Mouse (Mus musculus) thymus, adult 2 months (tissue): ENCODE results near the gene Pa2g4.

Source experiments
- CTCF ChIP-seq: fragments of 200-500 bp; IDR thresholded peaks from 2 replicates; pipeline ENCODE4 v1.5.1; 2012; ENCODE audit warnings: mild to moderate bottlenecking, control low read depth, low read length, moderate library complexity, borderline replicate concordance; ENCODE audit not compliant: control insufficient read depth, poor library complexity, insufficient read depth; ENCODE audit errors: extremely low read depth
- POLR2A ChIP-seq: fragments of 200-500 bp; IDR thresholded peaks from 2 replicates; pipeline ENCODE4 v1.6.1; 2012; ENCODE audit warnings: mild to moderate bottlenecking, low read length, control low read depth, moderate library complexity; ENCODE audit not compliant: control insufficient read depth, poor library complexity, insufficient read depth; ENCODE audit errors: extremely low read depth

GRCm38 (mm10) chr10:128587120-128587519 lies 21.3 kb upstream of the Pa2g4 start:
- TF ChIP-seq POLR2A (no peak), CTCF (no peak)
